Mouse (Mus musculus) intestine, postnatal 0 days (tissue): ENCODE data around the gene Amz2. TPM values are rescaled to one million over a fixed set of nuclear protein-coding genes. Genes with fewer than 3 reads are reported as not detected.

Experiments used
- ATAC-seq: fragments of 200-750 bp; cut with Nextera tagmentation; 2 replicates; pipeline ENCODE4 v1.8.0; 2017; ENCODE audit warnings: mild to moderate bottlenecking, moderate TSS enrichment, moderate library complexity
- H3K27ac ChIP-seq: fragments of 300-500 bp; sonication (generic); 2 replicates; pipeline ENCODE4 v1.5.1; 2014; ENCODE audit warnings: mild to moderate bottlenecking, low read depth, low read length, moderate library complexity
- H3K27me3 ChIP-seq: fragments of 300-500 bp; sonication (generic); replicated peaks from 2 replicates; pipeline ENCODE4 v1.6.1; 2014; ENCODE audit warnings: low read length, mixed read lengths; ENCODE audit not compliant: control insufficient read depth, insufficient read depth
- H3K36me3 ChIP-seq: fragments of 300-500 bp; sonication (generic); 2 replicates; pipeline ENCODE4 v1.6.1; 2014; ENCODE audit warnings: mild to moderate bottlenecking, moderate library complexity; ENCODE audit not compliant: control insufficient read depth, insufficient read depth
- H3K4me1 ChIP-seq: fragments of 300-500 bp; sonication (generic); replicated peaks from 2 replicates; pipeline ENCODE4 v1.6.1; 2014; ENCODE audit warnings: antibody characterized with exemption, low read length, mixed read lengths; ENCODE audit not compliant: control insufficient read depth, insufficient read depth
- H3K4me2 ChIP-seq: fragments of 300-500 bp; sonication (generic); replicated peaks from 2 replicates; pipeline ENCODE4 v1.6.1; 2014; ENCODE audit warnings: low read depth, mild to moderate bottlenecking, moderate library complexity
- H3K4me3 ChIP-seq: fragments of 300-500 bp; sonication (generic); 2 replicates; pipeline ENCODE4 v1.5.1; 2014; ENCODE audit warnings: low read depth, low read length
- H3K9ac ChIP-seq: fragments of 300-500 bp; sonication (generic); 2 replicates; pipeline ENCODE4 v1.6.1; 2014; ENCODE audit warnings: mild to moderate bottlenecking, low read depth, low read length
- H3K9me3 ChIP-seq: fragments of 300-500 bp; sonication (generic); 2 replicates; pipeline ENCODE4 v1.6.1; 2016; ENCODE audit warnings: mixed run types; ENCODE audit not compliant: control insufficient read depth
- CTCF ChIP-seq: sonication (generic); IDR thresholded peaks from 2 replicates; pipeline ENCODE4 v1.5.1; 2016; ENCODE audit warnings: low read depth, mild to moderate bottlenecking, control low read depth, antibody characterized with exemption, moderate library complexity
- WGBS: fragments of 180-500 bp; shearing (Covaris S2); extraction: QIAGEN DNeasy Blood & Tissue Kit; methylation state at CpG from one replicate; pipeline ENCODE4 v1.1.7; 2014; 5-methylcytosine and 5-hydroxymethylcytosine counted together
- polyA plus RNA-seq: library from polyadenylated mRNA; unstranded; fragments of >200 nt; fragmentation: Nextera tagmentation; extraction: Ambion mirVana; gene quantifications from 2 replicates; pipeline ENCODE4 v1.2.1, GENCODE M21; 2015

Gene Amz2
- polyA plus RNA-seq, 1 experiment from 2014 or later: 22.7 TPM

GRCm38 (mm10) chr11:109442166-109442730 is 16.5 kb downstream of the Amz2 start:
- 51% methylated on average over 5 of the region's 5 CpGs for WGBS
- no peak overlapping the region for H3K4me3 ChIP-seq
- TF ChIP-seq CTCF: no peak
- no peaks in the 10 kb centered on the region for H3K4me1 ChIP-seq
- H3K27ac ChIP-seq: no peak overlapping the region
- H3K36me3 ChIP-seq: peaks cover 6% of the 10 kb centered on the region; the same call in 1 of the 2 replicates
- H3K9ac ChIP-seq: no peak overlapping the region
- no peak overlapping the region for H3K4me2 ChIP-seq
- H3K27me3 ChIP-seq: no peaks in the 10 kb centered on the region
- H3K9me3 ChIP-seq: no peaks in the 10 kb centered on the region
- ATAC-seq: no peak

GRCm38 (mm10) chr11:109443468-109444263 is 17.9 kb downstream of the Amz2 start:
- H3K4me1 ChIP-seq: no peaks in the 10 kb centered on the region
- no peaks in the 10 kb centered on the region for H3K36me3 ChIP-seq
- H3K9me3 ChIP-seq: no peaks in the 10 kb centered on the region
- H3K27me3 ChIP-seq: no peaks in the 10 kb centered on the region
- TF ChIP-seq CTCF: peak; percentile 43
- no peak overlapping the region for H3K9ac ChIP-seq
- H3K27ac ChIP-seq: no peak overlapping the region
- no peak overlapping the region for H3K4me3 ChIP-seq
- H3K4me2 ChIP-seq: no peak overlapping the region
- ATAC-seq: no peak
- WGBS: 88% methylated on average over 8 of the region's 8 CpGs

DNA sequence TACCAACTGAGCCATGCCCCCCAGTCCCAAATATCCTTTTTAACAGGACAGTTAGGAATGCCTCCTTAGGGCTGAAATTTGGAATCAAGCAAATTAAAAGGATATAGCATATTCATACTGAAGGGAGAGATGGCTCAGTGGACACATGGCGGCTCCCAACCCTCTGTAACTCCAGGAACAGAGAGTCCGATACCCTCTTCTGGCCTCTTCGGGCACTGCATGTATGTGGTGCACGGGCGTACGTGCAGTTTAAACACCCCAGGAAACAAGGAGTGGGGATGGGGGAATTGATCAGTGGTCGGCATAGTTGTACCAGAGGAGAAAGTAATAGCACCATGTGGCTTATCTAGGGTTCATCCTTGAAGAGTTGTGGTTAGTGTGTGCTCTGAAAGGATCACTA is 18.9 kb downstream of the Amz2 start:
- WGBS: 61% methylated on average over 7 of the region's 7 CpGs
- no peaks in the 10 kb centered on the region for H3K9me3 ChIP-seq
- TF ChIP-seq CTCF: peak; percentile 66
- no peak overlapping the region for H3K27ac ChIP-seq
- no peaks in the 10 kb centered on the region for H3K36me3 ChIP-seq
- H3K4me3 ChIP-seq: no peak overlapping the region
- no peak for ATAC-seq
- no peaks in the 10 kb centered on the region for H3K27me3 ChIP-seq
- no peaks in the 10 kb centered on the region for H3K4me1 ChIP-seq
- H3K4me2 ChIP-seq: no peak overlapping the region
- no peak overlapping the region for H3K9ac ChIP-seq

- peak; percentile 90 for TF ChIP-seq CTCF
- 0 out of 2 replicates have a peak, but pooled peaks have one; percentile 41 for ATAC-seq
- H3K27me3 ChIP-seq: no peaks in the 10 kb centered on the region
- no peaks in the 10 kb centered on the region for H3K9me3 ChIP-seq
- no peak overlapping the region for H3K27ac ChIP-seq
- H3K9ac ChIP-seq: no peak overlapping the region
- no peak overlapping the region for H3K4me3 ChIP-seq
- H3K36me3 ChIP-seq: no peaks in the 10 kb centered on the region
- 50% methylated on average over 13 of the region's 13 CpGs for WGBS
- H3K4me1 ChIP-seq: no peaks in the 10 kb centered on the region
- no peak overlapping the region for H3K4me2 ChIP-seq
Measured at GRCm38 (mm10) chr11:109445438-109446035, 19.8 kb downstream of the Amz2 start.

GRCm38 (mm10) chr11:109451169-109451568 is 25.4 kb downstream of the Amz2 start:
- WGBS: 82% methylated on average over 11 of the region's 11 CpGs
- Histone ChIP-seq H3K4me1 (no peaks in the 10 kb centered on the region), H3K9me3 (no peaks in the 10 kb centered on the region), H3K27ac (no peak overlapping the region), H3K36me3 (peaks cover 29% of the 10 kb centered on the region), H3K4me3 (no peak overlapping the region), H3K4me2 (no peak overlapping the region), H3K9ac (no peak overlapping the region), H3K27me3 (no peaks in the 10 kb centered on the region)
- no peak for TF ChIP-seq CTCF
- ATAC-seq: no peak

DNA sequence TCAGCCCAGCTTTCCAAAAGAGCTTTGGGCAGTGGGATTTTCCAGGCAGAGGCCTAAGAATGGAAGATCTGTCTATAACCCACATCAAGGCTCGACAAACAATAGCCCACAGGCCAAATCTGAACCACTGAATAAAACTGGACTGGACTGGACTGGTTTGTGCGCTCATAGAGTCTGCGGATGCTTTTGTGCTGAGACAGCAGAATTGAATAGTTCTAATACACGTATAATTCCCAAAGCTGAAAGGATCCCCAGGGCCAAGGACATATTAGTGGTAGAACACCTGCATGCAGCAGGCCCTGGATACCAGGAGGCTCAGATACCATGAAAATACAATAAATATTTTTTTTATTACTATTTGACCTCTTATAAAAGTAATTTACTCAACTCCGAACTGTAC is 30.5 kb downstream of the Amz2 start:
- no peak for TF ChIP-seq CTCF
- Histone ChIP-seq H3K4me1 (no peaks in the 10 kb centered on the region), H3K36me3 (peaks cover 44% of the 10 kb centered on the region), H3K9ac (no peak overlapping the region), H3K27ac (no peak overlapping the region), H3K4me2 (no peak overlapping the region), H3K27me3 (no peaks in the 10 kb centered on the region), H3K4me3 (no peak overlapping the region), H3K9me3 (no peaks in the 10 kb centered on the region)
- no peak for ATAC-seq
- 92% methylated on average over 5 of the region's 5 CpGs for WGBS
